Mouse (Mus musculus): Measurements from ENCODE around the gene Znrf3.

Gene Znrf3

DNA sequence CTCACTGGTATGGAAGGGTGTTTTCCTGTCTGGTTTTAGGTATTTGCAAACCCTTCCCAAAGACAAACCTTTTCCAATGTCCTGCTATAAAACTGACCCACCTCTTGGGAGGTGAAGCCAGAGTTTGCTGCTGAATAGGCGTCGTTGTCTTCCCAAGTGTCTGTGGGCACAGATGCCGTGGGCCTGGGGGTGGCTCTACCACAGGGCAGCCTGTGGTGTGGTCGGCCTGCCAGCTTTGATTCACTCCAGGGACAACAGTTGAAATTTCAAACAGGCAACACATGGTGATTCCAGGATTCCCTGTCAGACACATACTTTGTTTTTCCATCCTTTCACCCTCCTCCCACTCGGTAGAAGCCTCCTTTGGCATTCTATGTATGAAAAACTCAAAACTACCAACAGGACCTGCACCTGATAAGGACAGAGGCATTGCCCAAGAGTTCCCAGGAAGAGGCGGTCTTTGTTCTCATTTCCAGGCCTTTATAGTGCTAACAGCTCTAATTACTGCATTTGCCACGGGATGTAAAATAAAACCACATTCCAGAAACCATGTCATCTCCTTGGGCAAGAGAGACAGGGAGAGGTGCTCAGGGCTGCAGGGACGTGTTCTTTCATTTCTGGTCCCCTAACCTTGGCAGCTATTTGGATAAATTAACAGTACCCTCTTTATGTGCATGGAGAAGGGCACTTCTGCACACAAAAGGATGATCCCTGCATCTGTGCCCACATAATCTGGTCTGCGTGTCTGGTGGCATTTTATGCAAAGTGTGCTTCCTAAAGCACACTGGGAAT lies 173.2 kb downstream of the Znrf3 start:
- no peak for DNase-seq (ENCODE audit: low spot score in 2 of 2)

GRCm38 (mm10) chr11:5269846-5270461 lies 174.7 kb downstream of the Znrf3 start:
- no peak for DNase-seq (ENCODE audit: low spot score in 2 of 2)

GRCm38 (mm10) chr11:5265764-5266163 lies 178.9 kb downstream of the Znrf3 start:
- DNase-seq (ENCODE audit: low spot score in 2 of 2) = no peak

DNA sequence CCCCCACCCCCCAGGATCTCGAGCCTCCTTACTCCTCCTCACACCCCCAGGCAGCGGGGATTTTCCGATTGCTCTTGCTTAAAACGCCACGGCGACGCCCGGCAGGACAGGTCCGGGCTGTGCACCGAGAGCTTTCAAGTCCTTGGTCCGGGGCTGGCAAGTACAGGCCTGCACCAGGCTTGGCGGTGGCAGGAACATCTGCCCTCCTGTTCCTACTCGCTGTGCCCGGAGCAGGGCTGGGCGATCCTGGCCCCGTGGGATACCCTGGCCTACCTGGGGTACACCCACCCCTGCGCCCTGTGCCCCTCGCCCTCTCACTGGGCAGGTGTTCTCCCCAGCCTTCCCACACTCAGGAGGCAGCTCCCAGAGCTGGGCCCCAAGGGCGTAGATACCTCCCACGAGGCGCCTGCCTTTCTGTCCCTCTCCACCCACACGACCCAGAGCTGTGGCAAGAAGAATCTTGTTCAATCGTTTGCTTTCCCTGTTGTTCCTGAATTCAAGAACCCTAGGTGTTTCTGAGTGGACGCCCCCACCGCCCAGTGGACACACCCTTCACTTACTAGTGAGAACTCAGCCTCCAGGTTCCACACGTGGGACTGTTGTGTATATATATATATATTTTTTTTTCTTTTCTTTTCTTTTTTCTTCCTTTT lies 181.4 kb downstream of the Znrf3 start:
- DNase-seq (ENCODE audit: low spot score in 2 of 2) = no peak

- peak; percentile 87 to 90 for DNase-seq (ENCODE audit: low spot score in 2 of 2)
Observed at GRCm38 (mm10) chr11:5261508-5262392, 182.9 kb downstream of the Znrf3 start, which contains the start of gene Kremen1. Gene Kremen1 (minus strand): TSS chr11:5261558.

DNA sequence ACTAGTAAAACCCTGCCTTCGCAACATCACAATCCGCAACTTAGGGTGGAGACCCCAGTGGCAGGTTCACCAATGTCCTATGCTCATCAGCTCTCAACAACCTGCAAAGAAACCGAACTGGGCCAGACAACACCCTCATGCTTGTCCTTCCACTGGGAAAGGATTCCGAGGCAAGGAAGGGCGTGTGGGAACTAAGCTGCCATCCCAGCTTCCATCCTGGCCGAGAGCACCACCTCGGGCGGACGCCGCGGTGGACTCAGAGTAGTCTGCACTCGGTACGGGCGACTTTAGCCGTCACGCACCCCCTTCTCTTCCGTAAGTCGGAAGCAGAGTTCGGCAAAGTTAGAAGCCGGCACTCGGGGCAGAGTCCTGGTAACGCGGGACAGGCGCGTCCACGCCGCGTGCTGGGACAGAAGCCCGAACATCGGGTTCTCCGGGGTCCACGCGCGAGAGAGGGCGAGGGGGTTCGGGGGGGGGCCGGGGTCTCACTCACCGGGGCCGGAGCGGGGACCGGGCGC lies 183.6 kb downstream of the Znrf3 start:
- no peak for DNase-seq (ENCODE audit: low spot score in 2 of 2)

DNA sequence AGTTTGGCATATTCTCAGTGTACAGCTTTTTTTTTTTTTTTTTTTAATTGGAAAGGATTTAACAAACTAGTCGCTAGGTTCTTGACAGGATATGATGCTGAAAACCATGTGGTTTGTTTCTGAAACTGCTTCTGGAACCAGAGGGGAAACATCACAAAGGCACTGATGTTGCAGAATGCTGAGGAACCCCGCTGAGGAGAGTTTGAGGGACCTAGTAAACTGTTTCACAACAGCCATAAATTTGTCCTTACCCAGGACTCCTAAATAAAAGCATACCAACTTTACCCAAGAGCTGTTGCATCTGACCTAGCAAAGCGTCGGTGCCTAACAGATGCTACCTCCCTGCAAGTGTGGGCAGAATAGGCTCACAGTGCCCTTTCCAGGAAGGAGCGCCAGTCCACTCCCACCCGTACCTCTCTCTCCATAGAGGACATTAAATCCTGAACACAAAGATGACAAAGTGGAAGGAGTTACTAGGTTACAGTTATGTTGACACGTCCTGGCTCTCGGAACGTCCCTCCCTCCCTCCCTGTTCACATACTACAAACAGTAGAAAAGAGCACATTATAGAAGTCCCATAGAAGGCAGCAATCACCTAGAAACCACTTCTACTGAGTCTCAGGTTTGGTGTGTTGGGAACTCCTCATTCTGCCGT lies 184.6 kb downstream of the Znrf3 start:
- DNase-seq (ENCODE audit: low spot score in 2 of 2) = no peak

DNA sequence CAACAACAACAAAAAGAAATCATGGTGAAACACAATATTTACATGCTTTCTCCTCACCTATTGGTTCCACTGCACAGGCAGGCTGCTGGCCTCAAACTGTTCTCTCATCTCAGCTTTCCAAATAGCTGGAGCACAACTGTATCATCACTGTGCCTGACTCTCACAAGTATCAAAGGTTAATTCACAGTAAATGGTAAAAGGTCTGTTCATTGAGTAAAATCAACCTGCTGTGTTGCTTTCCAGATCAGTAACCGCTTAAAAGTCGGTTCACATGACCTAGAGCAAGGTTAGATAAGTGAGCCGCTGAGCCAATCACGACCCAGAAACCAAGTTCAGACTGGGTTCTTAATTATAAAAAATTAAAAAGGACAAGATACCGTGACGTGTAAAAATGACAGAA lies 186.6 kb downstream of the Znrf3 start:
- no peak for DNase-seq (ENCODE audit: low spot score in 2 of 2)

GRCm38 (mm10) chr11:5257151-5257862 lies 187.3 kb downstream of the Znrf3 start:
- no peak for DNase-seq (ENCODE audit: low spot score in 2 of 2)

GRCm38 (mm10) chr11:5255509-5256014 lies 189.1 kb downstream of the Znrf3 start:
- no peak for DNase-seq (ENCODE audit: low spot score in 2 of 2)

DNA sequence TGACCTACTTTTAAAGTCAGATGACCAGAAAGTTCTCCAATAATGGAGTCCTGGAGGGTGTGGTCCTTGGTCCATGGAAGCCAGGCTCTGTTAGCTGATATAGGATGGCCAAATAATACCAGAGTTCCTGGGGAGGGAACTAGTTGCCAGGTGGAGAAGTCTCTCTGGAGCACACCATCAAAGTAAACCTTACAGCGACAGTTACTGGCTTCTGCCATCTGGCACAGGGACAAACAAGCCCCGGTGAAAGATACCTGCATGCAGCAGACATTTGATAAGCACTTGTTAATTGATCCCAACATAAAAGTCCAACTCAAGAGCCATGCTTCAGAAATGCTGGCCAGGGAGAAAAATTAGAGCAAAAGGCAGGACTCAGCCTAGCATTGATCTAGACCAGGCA lies 190.6 kb downstream of the Znrf3 start:
- no peak for DNase-seq (ENCODE audit: low spot score in 2 of 2)

- DNase-seq (ENCODE audit: low spot score in 2 of 2) = no peak
Observed at GRCm38 (mm10) chr11:5253528-5253927, 191.1 kb downstream of the Znrf3 start.

DNA sequence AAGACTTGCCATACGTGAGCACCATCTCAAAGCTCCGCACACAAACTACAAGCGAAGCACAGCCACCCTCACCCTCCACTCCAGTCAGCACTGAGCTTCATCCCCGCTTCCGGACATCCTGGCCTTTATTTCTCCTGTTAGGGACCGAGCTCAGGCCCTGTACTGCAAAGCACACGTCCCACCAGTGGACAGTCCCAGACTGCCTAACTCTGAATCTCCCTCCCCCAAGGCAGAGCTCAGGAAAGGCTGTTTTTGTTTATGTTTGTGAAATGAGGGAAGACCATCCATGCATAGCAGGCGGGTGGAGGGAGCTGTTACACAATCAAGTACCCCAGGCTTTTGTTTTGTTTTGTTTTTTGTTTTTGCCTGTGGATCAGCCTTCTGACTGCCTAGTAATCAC lies 191.9 kb downstream of the Znrf3 start:
- no peak for DNase-seq (ENCODE audit: low spot score in 2 of 2)

GRCm38 (mm10) chr11:5251112-5251511 lies 193.5 kb downstream of the Znrf3 start:
- no peak for DNase-seq (ENCODE audit: low spot score in 2 of 2)

GRCm38 (mm10) chr11:5248200-5248599 lies 196.4 kb downstream of the Znrf3 start:
- no peak for DNase-seq (ENCODE audit: low spot score in 2 of 2)

DNA sequence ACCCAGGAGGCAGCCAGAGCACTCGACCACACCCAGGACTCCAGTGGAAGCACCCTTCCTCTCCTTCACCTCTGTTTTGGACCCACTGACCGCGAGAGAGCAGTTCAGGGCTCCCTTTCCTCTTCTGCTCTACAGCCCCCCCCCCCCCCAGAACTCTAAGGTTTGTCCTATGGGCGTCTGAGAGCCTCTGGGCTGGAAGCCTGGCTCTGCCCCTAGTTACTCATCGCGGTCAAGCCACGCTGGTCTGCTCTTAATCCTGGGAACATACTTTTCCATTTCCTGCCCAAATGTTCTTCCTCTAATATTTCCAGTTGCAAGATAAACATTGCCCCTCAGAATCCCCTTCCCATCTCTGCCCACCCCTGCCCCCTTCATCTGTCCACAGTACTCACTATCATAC lies 199.2 kb downstream of the Znrf3 start:
- no peak for DNase-seq (ENCODE audit: low spot score in 2 of 2)

GRCm38 (mm10) chr11:5244749-5245130 lies 199.9 kb downstream of the Znrf3 start:
- DNase-seq (ENCODE audit: low spot score in 2 of 2) = peak; percentile 52 to 60

GRCm38 (mm10) chr11:5243812-5244748 lies 200.6 kb downstream of the Znrf3 start:
- peak; percentile 74 to 79 for DNase-seq (ENCODE audit: low spot score in 2 of 2)

GRCm38 (mm10) chr11:5243208-5243607 lies 201.4 kb downstream of the Znrf3 start:
- DNase-seq (ENCODE audit: low spot score in 2 of 2) = no peak
